ENCODE assay signal across 10 mouse cellular contexts in genomic region chr15:82164061-82164399, GRCm38 (mm10). TPM values are rescaled to one million over a fixed set of nuclear protein-coding genes. Genes with fewer than 3 reads are reported as not detected.
A peak's percentile ranks its signal among the peaks of the same experiment; 100 is the strongest.
DNase-seq lines count a peak whose midpoint lies in the region; ATAC-seq and TF ChIP-seq lines count a peak whose summit lies in the region.
"Had no signal": no experiment of that assay in that cellular context is flagged by ENCODE, and none has a peak within 500 bp of the region (broad histone marks: within the 10 kb centered on the region; RNA-seq: fewer than 3 reads in every experiment).

No protein-coding gene starts in this region.

- TF ChIP-seq CTCF in bone marrow, adult 2 months (IDR thresholded peaks at IDR 0.05; ENCODE audit: control insufficient read depth, insufficient read depth, low read length), result no peak

- no peak overlapping the region for H3K9ac ChIP-seq in hindbrain, embryonic 13.5 days
- peak overlapping the region; percentile 65 for H3K9ac ChIP-seq in liver, embryonic 12.5 days
- H3K9ac ChIP-seq: lung, embryonic 15.5 days had no signal

- no peaks in the 10 kb centered on the region for H3K27me3 ChIP-seq in hindbrain, embryonic 10.5 days (ENCODE audit: insufficient read depth, poor library complexity, severe bottlenecking)
- H3K27me3 ChIP-seq in hindbrain, embryonic 13.5 days, result no peaks in the 10 kb centered on the region
- no peaks in the 10 kb centered on the region for H3K27me3 ChIP-seq in liver, embryonic 12.5 days (replicated peaks)
- H3K27me3 ChIP-seq: lung, embryonic 15.5 days had no signal

- no peak for TF ChIP-seq POLR2A in bone marrow, adult 2 months (IDR thresholded peaks at IDR 0.05; ENCODE audit: borderline replicate concordance, control insufficient read depth, low read depth, low read length)

- H3K9me3 ChIP-seq in hindbrain, embryonic 10.5 days, result no peaks in the 10 kb centered on the region
- H3K9me3 ChIP-seq in hindbrain, embryonic 13.5 days, result no peaks in the 10 kb centered on the region
- no peaks in the 10 kb centered on the region for H3K9me3 ChIP-seq in liver, embryonic 12.5 days (replicated peaks)
- H3K9me3 ChIP-seq: lung, embryonic 15.5 days had no signal

- 59% methylated on average over 4 of the region's 4 CpGs for WGBS in hindbrain, embryonic 10.5 days
- WGBS in hindbrain, embryonic 13.5 days, result 50% methylated on average over 4 of the region's 4 CpGs
- 22% methylated on average over 4 of the region's 4 CpGs for WGBS in bone marrow, adult 2 months
- WGBS in liver, embryonic 12.5 days (ENCODE audit: insufficient replicate concordance), result 21% methylated on average over 4 of the region's 4 CpGs

- no peak overlapping the region; the same call in 1 of the 2 replicates for H3K4me3 ChIP-seq in hindbrain, embryonic 10.5 days
- no peak overlapping the region for H3K4me3 ChIP-seq in hindbrain, embryonic 13.5 days
- H3K4me3 ChIP-seq in bone marrow, adult 2 months (replicated peaks; ENCODE audit: control insufficient read depth, low read depth, low read length), result no peak overlapping the region
- H3K4me3 ChIP-seq in liver, embryonic 12.5 days, result peak overlapping the region; percentile 24
- H3K4me3 ChIP-seq: heart, adult 2 months; lung, embryonic 15.5 days had no signal

- peak overlapping the region; percentile 41 for H3K27ac ChIP-seq in hindbrain, embryonic 10.5 days
- no peak overlapping the region for H3K27ac ChIP-seq in hindbrain, embryonic 13.5 days
- H3K27ac ChIP-seq in bone marrow, adult 2 months (ENCODE audit: control insufficient read depth, insufficient read depth, low read depth, low read length, poor library complexity), result peak overlapping the region; percentile 1; the same call in 1 of the 2 replicates
- peak overlapping the region; percentile 96 for H3K27ac ChIP-seq in liver, embryonic 12.5 days
- H3K27ac ChIP-seq: heart, adult 2 months; lung, embryonic 15.5 days had no signal

- no peak overlapping the region for H3K4me2 ChIP-seq in hindbrain, embryonic 13.5 days
- peak overlapping the region; percentile 65 for H3K4me2 ChIP-seq in liver, embryonic 12.5 days
- H3K4me2 ChIP-seq: lung, embryonic 15.5 days had no signal

- DNase-seq in hindbrain, embryonic 10.5 days (ENCODE audit: low spot score), result no peak
- DNase-seq in CD4-positive helper T cell, adult 2 months (ENCODE audit: low read depth, low spot score), result peak; percentile 43
- DNase-seq in gastrocnemius, adult 8-10 months (ENCODE audit: low spot score in 2 of 2), result no peak
- DNase-seq in kidney, adult 11 months, result no peak
- DNase-seq: heart, adult 2 months had no signal

- no peak for ATAC-seq in hindbrain, embryonic 13.5 days (ENCODE audit: low FRiP score)
- ATAC-seq in liver, embryonic 12.5 days, result peak; percentile 81
- no peak for ATAC-seq in granulocyte monocyte progenitor cell, adult 5-6 weeks (replicated peaks; ENCODE audit: poor library complexity, severe bottlenecking)

- H3K4me1 ChIP-seq in hindbrain, embryonic 10.5 days (replicated peaks), result peaks cover 78% of the 10 kb centered on the region
- H3K4me1 ChIP-seq in hindbrain, embryonic 13.5 days (replicated peaks), result peaks cover 73% of the 10 kb centered on the region
- H3K4me1 ChIP-seq in bone marrow, adult 2 months (ENCODE audit: control insufficient read depth, insufficient read depth, low read length), result peaks cover 15% of the 10 kb centered on the region
- peaks cover 98% of the 10 kb centered on the region for H3K4me1 ChIP-seq in liver, embryonic 12.5 days

- peaks cover 12% of the 10 kb centered on the region; the same call in 1 of the 2 replicates for H3K36me3 ChIP-seq in hindbrain, embryonic 10.5 days
- H3K36me3 ChIP-seq in hindbrain, embryonic 13.5 days, result no peaks in the 10 kb centered on the region
- peaks cover 6% of the 10 kb centered on the region; the same call in 1 of the 2 replicates for H3K36me3 ChIP-seq in liver, embryonic 12.5 days
- H3K36me3 ChIP-seq: lung, embryonic 15.5 days had no signal

RNA-seq across cellular contexts. Expression of gene Srebf2, which starts 17.0 kb away (rescaled TPM):
- polyA plus RNA-seq in hindbrain, embryonic 10.5 days (2016; fragmentation: Nextera tagmentation; extraction: Ambion mirVana), result 211 and 242 TPM in 2 replicates
- 179 and 193 TPM in 2 replicates for polyA plus RNA-seq in hindbrain, embryonic 13.5 days (2015; fragmentation: Nextera tagmentation; extraction: Ambion mirVana)
- polyA plus RNA-seq in bone marrow, adult 2 months (2011; ENCODE audit: insufficient read depth, insufficient read length, low replicate concordance, missing spikeins), result 19.3 and 46.3 TPM in 2 replicates
- polyA plus RNA-seq in liver, embryonic 12.5 days (2016; fragmentation: Nextera tagmentation; extraction: Ambion mirVana), result 96.9 and 99.4 TPM in 2 replicates
- 10 to 100 TPM in 1 of 4 experiments, 1 to 10 TPM in 3; 8.4 to 11.5 (median 9.7) TPM for total RNA-seq in gastrocnemius, adult 8-10 months (2022)
- total RNA-seq in granulocyte monocyte progenitor cell, adult 5-6 weeks (2014; fragmentation: Nextera tagmentation), result 19.0 and 24.3 TPM in 2 replicates
- 16.5 and 17.5 TPM in 2 replicates for total RNA-seq in granulocyte monocyte progenitor cell, adult 5-6 weeks (2017)

RNA-seq across cellular contexts. Expression of gene Ccdc134, which starts 36.3 kb away (rescaled TPM):
- 19.6 and 23.4 TPM in 2 replicates for polyA plus RNA-seq in hindbrain, embryonic 10.5 days (2016; fragmentation: Nextera tagmentation; extraction: Ambion mirVana)
- 13.0 and 14.8 TPM in 2 replicates for polyA plus RNA-seq in hindbrain, embryonic 13.5 days (2015; fragmentation: Nextera tagmentation; extraction: Ambion mirVana)
- 23.8 and 28.2 TPM in 2 replicates for polyA plus RNA-seq in bone marrow, adult 2 months (2011; ENCODE audit: insufficient read depth, insufficient read length, low replicate concordance, missing spikeins)
- 12.2 TPM in 2 replicates for polyA plus RNA-seq in liver, embryonic 12.5 days (2016; fragmentation: Nextera tagmentation; extraction: Ambion mirVana)
- 10 to 100 TPM in 2 of 4 experiments, 1 to 10 TPM in 2; 6.8 to 14.2 (median 8.6) TPM for total RNA-seq in gastrocnemius, adult 8-10 months (2022)
- total RNA-seq in granulocyte monocyte progenitor cell, adult 5-6 weeks (2014; fragmentation: Nextera tagmentation), result 11.0 and 26.5 TPM in 2 replicates
- total RNA-seq in granulocyte monocyte progenitor cell, adult 5-6 weeks (2017), result 13.1 and 17.2 TPM in 2 replicates

RNA-seq across cellular contexts. Expression of gene Shisa8, which starts 48.6 kb away (rescaled TPM):
- polyA plus RNA-seq in hindbrain, embryonic 10.5 days (2016; fragmentation: Nextera tagmentation; extraction: Ambion mirVana), result 1.6 and 1.8 TPM in 2 replicates
- polyA plus RNA-seq in hindbrain, embryonic 13.5 days (2015; fragmentation: Nextera tagmentation; extraction: Ambion mirVana), result 0.93 and 1.8 TPM in 2 replicates
- polyA plus RNA-seq in bone marrow, adult 2 months (2011; ENCODE audit: insufficient read depth, insufficient read length, low replicate concordance, missing spikeins), result 0.77 and 1.9 TPM in 2 replicates
- 0.31 and 0.37 TPM in 2 replicates for polyA plus RNA-seq in liver, embryonic 12.5 days (2016; fragmentation: Nextera tagmentation; extraction: Ambion mirVana)
- total RNA-seq in gastrocnemius, adult 8-10 months (2022), result not detected
- total RNA-seq in granulocyte monocyte progenitor cell, adult 5-6 weeks (2014; fragmentation: Nextera tagmentation), result not detected in 2 replicates
- total RNA-seq in granulocyte monocyte progenitor cell, adult 5-6 weeks (2017), result not detected in 2 replicates
